Mouse (Mus musculus): ENCODE data around the gene Map4k2. TPM values are rescaled to one million over a fixed set of nuclear protein-coding genes. Genes with fewer than 3 reads are reported as not detected.
A peak's percentile ranks its signal among the peaks of the same experiment; 100 is the strongest.

The Map4k2 gene
- total RNA-seq, 1 experiment from 2014 or later, result 56.3 TPM

DNA sequence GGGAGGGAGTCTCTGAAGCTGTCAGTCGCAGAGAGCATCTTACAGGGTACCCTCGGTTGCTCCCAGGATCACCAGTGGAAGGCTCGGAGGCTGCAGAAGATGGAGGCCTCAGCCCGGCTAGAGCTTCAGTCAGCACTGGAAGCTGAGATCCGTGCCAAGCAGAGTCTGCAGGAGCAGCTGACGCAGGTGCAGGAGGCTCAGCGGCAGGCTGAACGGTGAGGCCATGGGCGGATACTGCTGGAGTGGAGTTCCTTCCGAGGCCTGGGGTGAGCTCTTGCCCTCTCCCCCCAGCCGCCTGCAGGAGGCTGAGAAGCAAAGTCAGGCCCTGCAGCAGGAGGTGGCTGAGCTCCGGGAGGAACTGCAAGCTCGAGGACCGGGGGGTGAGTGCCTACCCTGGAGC lies 25.4 kb upstream of the Map4k2 start:
- no peak for DNase-seq

DNA sequence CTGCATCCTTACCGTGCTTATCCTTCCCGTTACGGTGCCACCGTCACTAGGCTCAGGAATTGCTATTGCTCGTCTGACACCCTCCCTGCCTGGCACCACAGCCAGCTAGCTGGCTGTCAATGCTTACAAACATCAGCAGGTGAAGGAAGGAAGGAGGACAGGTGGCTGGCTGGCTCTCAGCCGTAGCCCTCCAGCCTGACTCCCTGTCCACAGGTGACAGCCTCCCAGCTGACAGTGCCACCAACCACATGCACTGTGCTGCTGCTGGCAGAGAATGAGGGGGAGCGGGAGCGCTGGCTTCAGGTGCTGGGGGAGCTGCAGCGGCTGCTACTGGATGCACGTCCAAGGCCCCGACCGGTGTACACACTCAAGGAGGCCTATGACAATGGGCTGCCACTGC lies 22.8 kb upstream of the Map4k2 start:
- DNase-seq, result no peak

DNA sequence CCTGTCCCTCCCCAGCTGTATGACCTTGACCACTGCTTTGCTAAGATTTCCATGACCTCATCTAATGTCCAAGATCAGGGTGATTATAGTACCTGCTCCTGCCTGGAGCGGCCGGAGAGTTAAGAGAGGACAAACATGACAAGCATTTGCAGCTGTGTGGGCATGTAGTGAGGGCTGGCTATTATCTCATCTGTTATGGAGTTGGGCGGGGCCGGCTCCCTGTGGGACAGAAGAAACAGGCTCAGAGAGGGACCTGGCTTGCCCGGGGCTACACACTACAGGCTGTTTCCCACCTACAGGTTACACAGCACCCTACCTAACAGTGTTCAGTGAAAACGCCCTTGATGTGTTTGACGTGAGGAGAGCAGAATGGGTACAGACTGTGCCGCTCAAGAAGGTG lies 19.6 kb upstream of the Map4k2 start:
- no peak for DNase-seq

DNA sequence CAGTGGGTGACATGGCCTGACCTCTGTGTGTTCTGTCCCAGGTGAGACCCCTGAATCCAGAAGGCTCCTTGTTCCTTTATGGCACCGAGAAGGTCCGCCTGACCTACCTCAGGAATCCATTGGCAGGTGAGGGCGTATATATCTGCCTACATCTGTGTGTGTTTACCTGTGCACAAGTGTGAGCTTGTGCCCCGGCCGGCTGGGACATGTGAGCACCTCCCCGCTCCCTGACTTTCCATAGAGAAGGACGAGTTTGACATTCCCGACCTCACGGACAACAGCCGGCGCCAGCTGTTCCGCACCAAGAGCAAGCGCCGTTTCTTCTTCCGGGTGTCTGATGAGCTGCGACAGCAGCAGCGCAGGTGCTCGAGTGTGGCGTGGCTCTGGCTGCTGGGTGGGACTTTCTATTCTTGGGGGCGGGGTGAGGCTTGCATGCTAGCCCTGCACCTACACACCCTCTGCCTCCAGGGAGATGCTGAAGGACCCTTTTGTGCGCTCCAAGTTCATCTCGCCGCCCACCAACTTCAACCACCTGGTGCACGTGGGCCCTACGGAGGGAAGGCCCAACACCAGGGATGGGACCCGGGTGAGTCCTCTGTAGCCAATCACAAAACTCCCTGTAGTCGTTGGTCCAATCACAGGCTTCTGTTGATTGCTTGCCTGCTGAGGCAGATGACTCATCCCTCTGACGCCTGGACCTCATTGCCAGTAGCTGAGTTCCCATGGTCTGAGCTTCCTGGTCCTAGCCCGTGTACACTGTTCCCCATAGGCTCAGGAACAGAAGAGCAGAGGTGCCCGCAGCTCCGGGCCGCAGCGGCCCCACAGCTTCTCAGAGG lies 18.9 kb upstream of the Map4k2 start:
- DNase-seq, result peak; percentile 54

DNA sequence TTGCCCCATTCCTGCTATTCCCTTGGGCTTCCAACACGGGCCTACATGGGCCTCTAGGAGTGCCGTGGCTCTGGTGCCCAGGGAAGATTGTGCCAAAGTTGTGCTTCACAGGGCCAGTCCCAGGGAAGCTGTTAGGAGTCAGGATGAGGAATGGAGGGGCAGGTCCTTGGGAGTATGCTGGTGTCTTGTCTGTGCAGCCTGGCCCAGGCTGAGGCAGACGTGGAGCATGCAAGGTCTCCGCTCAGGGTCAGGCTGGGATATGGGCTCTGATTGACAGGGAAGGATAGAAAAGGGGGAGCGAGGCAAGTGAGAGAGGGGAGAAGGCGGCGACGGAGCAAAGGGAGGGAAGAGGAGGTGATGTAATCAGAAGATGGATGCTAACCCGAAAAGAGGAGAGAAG lies 16.2 kb upstream of the Map4k2 start:
- DNase-seq, result no peak

DNA sequence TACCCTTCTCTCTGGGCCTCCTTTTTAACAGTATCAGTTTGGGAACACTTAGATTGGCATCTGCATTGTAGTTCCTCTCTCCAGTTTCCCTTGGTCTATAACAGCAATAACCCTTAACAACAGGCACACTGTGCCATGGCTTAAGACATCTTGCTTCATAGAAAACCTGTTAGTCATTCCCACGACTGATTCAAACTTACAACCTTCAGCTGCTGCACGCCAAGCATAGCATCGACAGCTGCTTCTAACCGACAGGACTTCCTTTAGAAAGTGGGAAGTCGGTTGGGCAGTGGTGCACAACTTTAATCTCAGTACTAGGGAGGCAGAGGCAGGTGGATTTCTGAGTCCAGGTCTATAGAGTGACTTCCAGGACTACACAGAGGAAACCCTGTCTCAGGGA lies 9.8 kb upstream of the Map4k2 start:
- DNase-seq, result no peak

DNA sequence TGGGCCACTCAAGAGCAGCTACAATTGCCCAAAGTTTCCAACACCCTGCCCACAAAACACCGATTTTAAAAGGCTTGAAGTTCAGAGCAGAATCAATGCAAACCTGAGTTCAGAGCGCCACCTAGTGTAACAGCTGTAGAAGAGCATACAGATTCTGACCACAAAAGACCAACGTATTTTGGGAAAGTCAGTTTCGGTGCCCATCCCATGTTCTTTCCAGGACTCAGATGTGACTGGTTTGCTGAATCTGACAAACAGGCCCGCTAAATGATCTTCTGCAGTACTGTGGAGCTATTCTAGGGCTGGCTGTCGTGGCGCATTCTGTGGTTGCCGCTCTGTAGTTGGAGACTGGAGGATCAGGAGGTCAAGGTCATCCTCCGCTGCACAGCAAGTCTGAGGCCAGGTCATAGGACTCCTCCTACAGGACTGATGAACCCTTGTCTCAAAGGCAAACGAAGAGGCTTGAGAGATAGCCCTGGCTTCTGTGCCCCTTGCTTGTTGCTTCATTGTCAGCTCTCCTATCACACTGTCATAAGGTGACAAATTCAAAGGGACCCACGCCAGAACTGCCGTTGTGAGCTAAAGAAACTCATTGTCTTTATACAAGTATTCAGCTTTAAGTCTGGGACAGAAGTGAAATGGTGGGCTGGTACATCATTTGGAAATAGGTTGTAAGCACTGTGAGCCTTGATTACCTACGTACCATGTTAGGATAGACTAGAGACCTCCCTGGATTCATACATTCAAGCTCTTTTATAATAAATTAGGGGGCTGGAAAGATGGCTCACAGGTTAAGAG lies 9.0 kb upstream of the Map4k2 start:
- peak; percentile 50 for DNase-seq

DNA sequence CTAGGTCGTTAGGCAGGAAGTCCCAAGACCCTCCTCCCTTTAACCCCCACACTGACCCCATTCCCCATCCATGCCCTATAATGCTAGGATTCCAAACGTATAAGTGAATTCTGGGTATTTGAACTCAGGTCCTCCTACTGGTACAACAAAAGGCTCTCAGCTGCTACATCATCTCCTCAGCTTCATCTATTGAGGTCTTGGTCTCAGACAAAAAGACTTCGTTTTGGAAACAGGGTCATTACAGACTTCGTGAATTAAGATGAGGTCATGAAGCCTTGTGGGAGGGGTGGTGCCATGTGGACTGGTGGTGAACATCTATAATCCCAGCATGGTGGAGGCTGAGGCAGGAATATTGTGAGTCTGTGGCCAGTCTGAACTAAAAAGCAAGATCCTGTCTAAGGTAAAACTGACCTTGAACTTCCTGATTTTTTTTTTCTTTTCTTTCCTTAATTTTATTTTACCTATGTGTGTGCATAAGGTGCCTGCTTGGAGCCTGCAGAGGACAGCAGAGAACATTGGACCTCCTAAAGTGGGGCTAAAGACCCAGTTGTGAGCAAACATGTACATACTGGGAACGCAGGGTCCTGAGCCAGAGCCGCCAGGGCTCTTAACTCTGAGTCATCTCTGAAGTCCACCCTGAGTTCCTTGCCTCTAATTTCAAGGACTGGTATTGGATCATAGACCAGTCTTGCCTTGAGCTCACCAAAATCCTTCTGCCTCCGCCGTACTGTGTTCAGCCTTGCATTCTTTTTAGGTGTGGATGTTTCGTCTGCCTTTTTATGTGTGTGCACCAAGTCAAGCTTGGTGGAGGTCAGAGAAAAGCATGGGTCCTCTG lies 7.0 kb upstream of the Map4k2 start:
- DNase-seq, result no peak

DNA sequence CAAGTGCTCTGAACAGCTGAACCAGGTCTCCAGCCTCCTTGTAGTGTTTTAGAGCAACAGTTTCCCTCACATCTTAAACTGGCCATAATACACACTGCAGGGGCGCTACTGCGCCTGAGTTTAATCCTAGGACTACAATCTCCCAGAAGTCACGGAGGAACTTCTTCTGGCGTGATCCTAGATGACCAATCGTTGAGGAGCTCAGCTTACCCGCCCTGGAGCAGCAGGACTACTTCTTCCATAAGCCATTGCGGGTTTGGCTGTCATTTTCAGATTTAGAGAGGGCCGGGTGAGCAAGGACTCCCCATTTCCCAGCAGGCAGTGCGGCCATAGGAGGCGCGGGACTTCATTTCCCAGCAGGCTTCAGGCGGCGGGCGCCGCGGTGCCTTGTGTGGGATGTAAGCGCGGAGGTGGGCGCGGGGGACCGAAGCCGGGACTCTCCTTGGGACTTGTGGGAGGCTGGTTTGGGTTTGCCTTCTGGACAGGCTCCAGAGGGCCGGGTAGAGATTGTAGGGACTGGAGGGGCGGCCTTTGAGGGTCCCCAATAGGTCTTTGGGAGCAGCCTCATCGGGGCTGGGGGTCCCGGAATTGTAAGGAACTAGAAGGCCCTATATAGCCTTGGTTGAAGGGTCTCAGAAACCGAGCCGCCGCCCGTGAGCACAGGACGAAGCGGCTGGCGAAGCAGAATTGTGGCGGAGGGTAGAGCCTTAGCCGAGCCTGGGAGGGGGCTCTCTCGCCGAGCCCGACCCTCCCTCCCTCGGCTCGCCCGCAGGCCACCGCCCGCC lies 6.1 kb upstream of the Map4k2 start, which contains the start of gene Men1:
Gene Men1, plus strand, starts transcription at position 307 of the 785 bp plus-strand sequence.
- peak; percentile 90 for DNase-seq

DNA sequence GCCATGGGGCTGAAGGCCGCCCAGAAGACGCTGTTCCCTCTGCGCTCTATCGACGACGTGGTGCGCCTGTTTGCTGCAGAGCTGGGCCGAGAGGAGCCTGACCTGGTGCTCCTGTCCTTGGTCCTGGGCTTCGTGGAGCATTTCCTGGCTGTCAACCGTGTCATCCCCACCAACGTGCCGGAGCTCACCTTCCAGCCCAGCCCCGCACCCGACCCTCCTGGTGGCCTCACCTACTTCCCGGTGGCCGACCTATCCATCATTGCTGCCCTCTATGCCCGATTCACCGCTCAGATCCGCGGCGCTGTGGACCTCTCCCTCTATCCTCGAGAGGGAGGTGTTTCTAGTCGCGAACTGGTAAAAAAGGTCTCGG lies 5.5 kb upstream of the Map4k2 start:
- DNase-seq, result no peak

DNA sequence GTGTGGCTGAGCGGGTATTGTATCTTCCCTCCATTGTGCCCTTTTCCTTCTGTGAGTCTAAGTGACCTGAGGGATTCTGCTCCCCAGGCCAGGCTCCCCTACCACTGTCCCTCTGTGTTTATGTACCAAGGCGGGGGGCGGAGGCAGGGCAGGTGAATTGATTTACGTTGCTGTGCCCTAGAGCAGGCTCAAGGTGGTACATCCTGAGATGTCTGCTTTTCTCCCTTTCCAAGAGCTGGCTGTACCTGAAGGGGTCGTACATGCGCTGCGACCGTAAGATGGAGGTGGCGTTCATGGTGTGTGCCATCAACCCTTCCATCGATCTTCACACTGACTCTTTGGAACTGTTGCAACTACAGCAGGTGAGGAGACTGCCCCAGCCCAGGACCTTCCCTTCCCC lies 4.0 kb upstream of the Map4k2 start:
- DNase-seq, result no peak

DNA sequence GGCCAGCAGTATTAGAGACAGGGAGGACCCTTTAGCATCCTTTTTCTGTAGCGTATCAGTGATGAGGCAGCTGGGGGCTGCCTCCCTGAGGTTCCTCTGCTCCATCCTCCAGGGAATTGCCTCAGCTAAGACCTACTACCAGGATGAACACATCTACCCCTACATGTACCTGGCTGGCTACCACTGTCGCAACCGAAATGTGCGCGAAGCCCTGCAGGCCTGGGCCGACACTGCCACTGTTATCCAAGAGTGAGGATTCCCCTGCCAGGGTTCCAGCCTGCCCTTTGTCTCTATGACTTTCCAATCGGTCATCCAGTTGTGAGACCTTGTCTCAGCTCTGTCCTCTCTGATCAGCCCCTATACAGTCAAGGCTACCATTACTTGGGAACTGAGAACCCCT lies 2.8 kb upstream of the Map4k2 start:
- no peak for DNase-seq

DNA sequence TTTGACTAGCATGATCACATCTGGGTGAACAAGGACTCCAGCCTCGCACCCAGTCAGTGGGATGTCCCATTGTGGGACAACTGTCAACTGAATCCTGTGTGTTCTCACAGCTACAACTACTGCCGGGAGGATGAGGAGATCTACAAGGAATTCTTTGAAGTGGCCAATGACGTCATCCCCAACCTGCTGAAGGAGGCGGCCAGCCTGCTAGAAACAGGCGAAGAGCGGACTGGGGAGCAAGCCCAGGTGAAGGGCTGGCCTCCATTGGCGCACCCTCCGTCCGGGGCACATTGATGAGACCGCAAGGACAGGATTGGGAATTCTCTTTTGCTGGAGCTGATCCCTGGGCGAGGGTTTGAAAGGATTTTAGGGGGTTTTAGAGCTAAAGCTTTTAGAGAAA lies 2.2 kb upstream of the Map4k2 start:
- no peak for DNase-seq

DNA sequence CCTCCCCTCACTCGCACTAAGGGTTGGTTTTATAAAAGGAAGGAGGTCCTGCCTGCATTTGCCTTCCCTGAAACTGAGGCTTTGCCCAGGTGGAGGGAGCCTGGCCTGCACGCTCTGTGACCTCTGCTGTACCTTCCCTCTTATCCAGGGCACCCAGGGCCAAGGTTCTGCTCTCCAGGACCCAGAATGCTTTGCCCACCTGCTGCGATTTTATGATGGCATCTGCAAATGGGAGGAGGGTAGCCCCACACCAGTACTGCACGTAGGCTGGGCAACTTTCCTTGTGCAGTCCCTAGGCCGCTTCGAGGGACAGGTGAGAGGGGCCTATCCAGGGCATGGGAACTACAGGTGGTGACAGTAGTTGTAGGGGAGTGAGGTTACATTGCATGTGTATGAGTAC lies 1.7 kb upstream of the Map4k2 start:
- no peak for DNase-seq

DNA sequence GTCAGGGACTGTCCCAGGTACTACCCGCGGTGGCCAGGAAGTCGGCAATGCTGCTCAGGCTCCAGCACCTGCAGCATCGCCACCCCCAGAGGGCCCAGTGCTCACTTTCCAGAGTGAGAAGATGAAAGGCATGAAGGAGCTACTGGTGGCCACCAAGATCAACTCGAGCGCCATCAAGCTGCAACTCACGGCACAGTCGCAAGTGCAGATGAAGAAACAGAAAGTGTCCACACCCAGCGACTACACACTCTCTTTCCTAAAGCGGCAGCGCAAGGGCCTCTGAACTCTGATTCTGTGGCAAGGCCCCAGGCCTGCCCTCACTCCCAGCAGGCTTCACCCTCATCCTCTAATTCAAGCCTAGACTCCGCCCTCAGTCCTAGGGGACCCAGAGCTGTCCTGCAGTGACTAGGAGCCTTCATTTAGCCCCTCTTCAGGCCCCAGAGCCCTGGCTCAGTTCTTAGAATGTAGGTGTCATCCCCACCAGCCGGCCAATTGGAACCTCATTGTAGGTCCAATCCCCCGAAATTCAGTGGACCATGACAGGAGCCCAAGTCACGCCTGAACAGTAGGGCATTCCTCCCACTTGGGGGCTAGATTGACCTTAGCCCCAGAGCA lies 938 bp upstream of the Map4k2 start:
- no peak for DNase-seq

DNA sequence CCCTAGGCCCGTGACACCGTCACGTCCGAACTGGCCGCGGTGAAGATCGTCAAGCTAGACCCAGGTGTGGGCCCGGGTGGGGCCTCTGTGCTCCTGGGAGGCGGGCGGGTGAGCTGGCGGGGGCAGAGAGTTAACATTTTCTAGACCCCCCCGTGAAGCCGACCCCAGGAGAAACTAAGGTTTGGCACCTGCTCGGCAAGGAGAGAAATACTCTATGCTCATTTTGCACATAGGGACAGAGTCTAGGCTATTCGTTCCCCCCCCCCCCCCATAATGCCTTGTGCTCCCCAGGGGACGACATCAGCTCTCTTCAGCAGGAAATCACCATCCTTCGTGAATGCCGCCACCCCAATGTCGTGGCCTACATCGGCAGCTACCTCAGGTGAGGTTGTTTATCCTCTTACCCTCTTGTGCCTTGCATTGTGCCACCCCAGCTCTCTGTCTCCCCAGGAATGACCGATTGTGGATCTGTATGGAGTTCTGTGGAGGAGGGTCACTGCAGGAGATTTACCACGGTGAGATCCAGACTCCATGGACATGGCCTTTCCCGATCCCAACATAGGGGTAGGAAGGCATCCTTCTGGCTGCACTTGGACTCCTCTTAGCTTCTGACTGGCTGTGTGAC lies 630 bp downstream of the Map4k2 start:
- no peak for DNase-seq

DNA sequence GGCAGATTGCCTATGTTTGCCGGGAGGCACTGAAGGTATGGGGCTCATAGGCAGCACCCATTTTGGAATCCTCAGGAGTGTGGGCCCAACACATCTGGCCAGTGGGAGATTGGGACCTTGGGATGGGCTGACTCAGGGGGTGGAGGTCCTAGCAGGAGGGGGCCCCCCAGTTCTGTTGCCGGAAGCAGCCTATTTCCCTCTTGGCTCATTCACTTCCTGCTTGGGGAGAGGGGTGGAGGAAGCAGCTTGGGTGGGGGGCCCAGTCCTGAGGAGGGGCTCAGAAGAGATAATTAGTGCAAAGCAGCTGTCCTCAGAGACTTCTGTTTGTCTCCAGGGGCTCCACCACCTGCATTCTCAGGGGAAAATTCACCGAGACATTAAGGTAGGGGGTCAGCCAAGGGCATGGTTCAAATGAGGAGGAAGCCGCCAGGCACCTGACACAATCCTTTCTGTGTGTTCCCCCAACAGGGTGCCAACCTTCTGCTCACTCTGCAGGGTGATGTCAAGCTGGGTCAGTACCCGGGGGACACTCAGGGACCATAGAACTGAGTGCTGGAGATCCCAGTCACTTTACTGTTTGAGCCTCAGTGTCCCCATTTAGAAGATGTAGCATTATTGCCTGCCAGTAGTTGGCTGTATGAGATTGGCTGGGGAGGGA lies 1.5 kb downstream of the Map4k2 start:
- no peak for DNase-seq

DNA sequence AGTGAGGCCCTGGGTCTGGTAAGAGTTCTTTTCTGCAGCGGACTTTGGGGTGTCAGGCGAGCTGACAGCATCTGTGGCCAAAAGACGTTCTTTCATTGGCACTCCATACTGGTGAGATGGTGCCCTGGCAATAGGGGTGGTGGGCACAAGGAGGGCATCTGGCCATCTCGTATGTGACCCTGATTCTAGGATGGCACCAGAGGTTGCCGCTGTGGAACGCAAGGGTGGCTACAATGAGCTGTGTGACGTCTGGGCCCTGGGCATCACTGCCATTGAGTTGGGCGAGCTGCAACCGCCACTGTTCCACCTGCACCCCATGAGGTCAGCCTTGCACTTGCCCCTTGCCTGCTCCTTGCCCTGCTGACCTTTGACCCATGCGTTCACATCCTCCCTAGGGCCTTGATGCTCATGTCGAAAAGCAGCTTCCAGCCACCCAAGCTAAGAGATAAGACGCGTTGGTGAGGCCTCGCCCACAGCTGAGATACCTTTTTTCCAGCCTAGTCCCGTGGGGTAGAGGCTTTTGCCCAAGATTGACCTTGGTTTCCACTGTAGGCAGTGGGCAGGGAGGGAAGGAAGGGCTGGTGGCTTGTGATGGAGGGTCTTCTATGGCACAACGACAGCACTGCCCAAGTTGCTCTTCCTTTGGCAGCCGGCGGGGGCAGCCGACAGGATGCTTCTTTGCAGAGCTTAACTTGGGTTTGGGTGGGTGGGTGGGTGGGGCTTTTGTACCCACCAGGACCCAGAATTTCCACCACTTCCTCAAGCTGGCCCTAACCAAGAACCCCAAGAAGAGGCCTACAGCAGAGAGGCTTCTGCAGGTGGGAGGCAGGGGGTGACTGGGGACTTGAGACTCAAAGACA lies 2.4 kb downstream of the Map4k2 start:
- no peak for DNase-seq

DNA sequence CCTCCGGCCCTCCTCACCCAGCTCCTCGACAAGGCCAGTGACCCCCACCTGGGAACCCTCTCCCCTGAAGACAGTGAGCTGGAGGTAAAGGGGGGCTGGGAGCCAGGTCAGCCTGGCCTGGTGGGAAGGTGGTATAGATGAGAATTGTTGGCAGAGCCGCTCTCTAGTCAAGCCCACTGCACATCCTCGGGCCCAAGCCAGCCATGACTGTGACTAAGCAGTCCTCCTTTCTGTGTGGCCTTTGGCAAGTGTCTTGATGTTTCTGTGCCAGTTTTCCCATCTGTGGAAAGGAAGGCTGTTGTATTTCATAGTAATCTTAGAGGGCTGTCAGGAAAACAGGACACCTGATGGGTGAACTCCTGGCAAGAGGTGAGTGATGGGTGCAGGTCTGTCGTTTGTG lies 3.1 kb downstream of the Map4k2 start:
- no peak for DNase-seq
